In genomic region chr15:67782505-67782904, GRCm38 (mm10) we compare ENCODE assay signal across 28 mouse cellular contexts.
DNase-seq lines count a peak whose midpoint lies in the region; ATAC-seq lines count a peak whose summit lies in the region.
"Had no signal": no experiment of that assay in that cellular context is flagged by ENCODE, and none has a peak within 500 bp of the region (broad histone marks: within the 10 kb centered on the region; RNA-seq: fewer than 3 reads in every experiment).

No protein-coding gene starts in this region.

- no peak overlapping the region for H3K27ac ChIP-seq in intestine, embryonic 14.5 days (ENCODE audit: low read depth)
- H3K27ac ChIP-seq in intestine, embryonic 16.5 days (ENCODE audit: low read length), result no peak overlapping the region
- H3K27ac ChIP-seq: embryonic facial prominence, embryonic 13.5 days; embryonic facial prominence, embryonic 15.5 days; forebrain, embryonic 10.5 days; forebrain, embryonic 12.5 days had no signal

- H3K36me3 ChIP-seq in intestine, embryonic 14.5 days (ENCODE audit: control insufficient read depth, insufficient read depth, low read length), result no peaks in the 10 kb centered on the region
- no peaks in the 10 kb centered on the region for H3K36me3 ChIP-seq in intestine, embryonic 16.5 days (ENCODE audit: control insufficient read depth, insufficient read depth, low read length)
- H3K36me3 ChIP-seq: embryonic facial prominence, embryonic 13.5 days; embryonic facial prominence, embryonic 15.5 days; forebrain, embryonic 10.5 days; forebrain, embryonic 12.5 days; G1E had no signal

- WGBS in intestine, embryonic 14.5 days, result 68% methylated on average over 4 of the region's 4 CpGs
- 54% methylated on average over 4 of the region's 4 CpGs for WGBS in intestine, embryonic 16.5 days
- 28% methylated on average over 4 of the region's 4 CpGs for WGBS in large intestine, adult 2 months

- H3K9ac ChIP-seq in intestine, embryonic 14.5 days (ENCODE audit: low read length), result no peak overlapping the region
- H3K9ac ChIP-seq in intestine, embryonic 16.5 days (ENCODE audit: low read depth, low read length), result no peak overlapping the region
- H3K9ac ChIP-seq: embryonic facial prominence, embryonic 13.5 days; embryonic facial prominence, embryonic 15.5 days; forebrain, embryonic 12.5 days had no signal

- ATAC-seq in intestine, embryonic 14.5 days (replicated peaks; ENCODE audit: low FRiP score, low TSS enrichment, low read depth), result 0 out of 2 replicates have a peak, but pooled peaks have one; percentile 40
- ATAC-seq in intestine, embryonic 16.5 days, result peak; percentile 93
- ATAC-seq: activated CD4-positive, CD25-positive, alpha-beta regulatory T cell, adult 4 months; CD4-positive, CD25-positive, alpha-beta regulatory T cell, adult 4 months; forebrain, embryonic 14.5 days; forebrain, embryonic 16.5 days; Patski had no signal

- no peaks in the 10 kb centered on the region for H3K9me3 ChIP-seq in intestine, embryonic 14.5 days (ENCODE audit: control insufficient read depth, low read length)
- H3K9me3 ChIP-seq in intestine, embryonic 16.5 days (ENCODE audit: control insufficient read depth, low read length), result no peaks in the 10 kb centered on the region
- H3K9me3 ChIP-seq: embryonic facial prominence, embryonic 13.5 days; embryonic facial prominence, embryonic 15.5 days; forebrain, embryonic 10.5 days; forebrain, embryonic 12.5 days; G1E had no signal

- no peaks in the 10 kb centered on the region for H3K4me1 ChIP-seq in intestine, embryonic 14.5 days (replicated peaks; ENCODE audit: control insufficient read depth, insufficient read depth, low read length)
- H3K4me1 ChIP-seq in intestine, embryonic 16.5 days (ENCODE audit: control insufficient read depth, insufficient read depth, low read length), result no peaks in the 10 kb centered on the region
- H3K4me1 ChIP-seq: embryonic facial prominence, embryonic 13.5 days; forebrain, embryonic 10.5 days; forebrain, embryonic 12.5 days had no signal

- H3K4me3 ChIP-seq in intestine, embryonic 14.5 days (ENCODE audit: low read depth, low read length), result no peak overlapping the region
- H3K4me3 ChIP-seq in intestine, embryonic 16.5 days (ENCODE audit: low read length), result no peak overlapping the region
- H3K4me3 ChIP-seq: embryonic facial prominence, embryonic 13.5 days; embryonic facial prominence, embryonic 15.5 days; erythroblast, embryonic 14.5 days; forebrain, embryonic 10.5 days; forebrain, embryonic 12.5 days had no signal

- H3K4me2 ChIP-seq in intestine, embryonic 14.5 days (ENCODE audit: low read length), result no peak overlapping the region
- H3K4me2 ChIP-seq in intestine, embryonic 16.5 days (ENCODE audit: low read depth, low read length), result no peak overlapping the region
- H3K4me2 ChIP-seq: embryonic facial prominence, embryonic 13.5 days; embryonic facial prominence, embryonic 15.5 days; forebrain, embryonic 12.5 days had no signal

- no peaks in the 10 kb centered on the region for H3K27me3 ChIP-seq in intestine, embryonic 14.5 days (replicated peaks; ENCODE audit: control insufficient read depth, insufficient read depth, low read length)
- no peaks in the 10 kb centered on the region for H3K27me3 ChIP-seq in intestine, embryonic 16.5 days (replicated peaks; ENCODE audit: control insufficient read depth, insufficient read depth, low read length)
- H3K27me3 ChIP-seq: CH12.LX; embryonic facial prominence, embryonic 13.5 days; embryonic facial prominence, embryonic 15.5 days; forebrain, embryonic 12.5 days had no signal

- DNase-seq in intestine, embryonic 14.5 days (ENCODE audit: low spot score), result no peak
- DNase-seq in large intestine, adult 2 months (ENCODE audit: low read depth, low spot score), result peak; percentile 78
- no peak for DNase-seq in layer of hippocampus, postnatal 14 days (ENCODE audit: low spot score in 2 of 2)
- DNase-seq in cerebellum, postnatal 14 days, result no peak
- no peak for DNase-seq in thymus, postnatal 4 days
- DNase-seq: adrenal gland, adult 8-10 months; adrenal gland, postnatal 14 days; adrenal gland, postnatal 36 days; B cell, adult 2 months; cerebellum, adult 11-12 months; cerebellum, adult 2 months; cerebellum, adult 9-10 months; cerebellum, postnatal 10 days; cerebellum, postnatal 36 days; embryo, embryonic 11 days had no signal
